Mouse (Mus musculus) liver, adult 2 months (tissue): ENCODE data around the gene Icam1.

ENCODE experiments used
- CTCF ChIP-seq: fragments of 200-500 bp; IDR thresholded peaks from 2 replicates; pipeline ENCODE4 v1.5.1; 2011; ENCODE audit warnings: low read depth, low read length, control low read depth
- POLR2A ChIP-seq: fragments of 200-500 bp; IDR thresholded peaks from 2 replicates; pipeline ENCODE4 v1.6.1; 2011; ENCODE audit warnings: low read length, control low read depth; ENCODE audit not compliant: insufficient read depth; ENCODE audit errors: extremely low read depth

- no peak for TF ChIP-seq POLR2A
- no peak for TF ChIP-seq CTCF
These were observed 3.4 kb upstream of the Icam1 start for GRCm38 (mm10) chr9:21012368-21012767.
